Mouse (Mus musculus): ENCODE data around the gene Eral1. TPM values are rescaled to one million over a fixed set of nuclear protein-coding genes. Genes with fewer than 3 reads are reported as not detected.

Eral1 gene
- polyA plus RNA-seq, 2 experiments: 9.8 to 14.9 TPM

DNA sequence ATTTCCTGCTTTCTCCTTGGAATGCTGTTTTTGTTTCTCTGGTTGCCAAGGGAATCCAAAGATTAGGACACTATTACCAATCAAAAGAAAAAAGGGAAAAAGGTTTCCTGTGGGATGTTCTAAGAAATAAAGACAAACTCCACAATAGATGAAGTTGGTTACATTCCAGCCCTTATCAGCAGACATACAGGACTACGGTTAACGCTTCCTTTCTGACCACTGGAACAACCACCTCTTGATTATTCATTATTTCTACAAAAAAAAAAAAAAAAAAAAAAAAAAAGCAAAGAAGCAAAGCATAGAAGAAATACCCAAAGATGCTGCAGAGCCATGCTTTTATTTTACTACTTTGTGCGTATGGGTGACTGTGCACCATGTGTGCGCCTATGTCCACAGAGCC, 42.6 kb upstream of the Eral1 start:
- no peak overlapping the region for H3K4me2 ChIP-seq (ENCODE audit: low read depth)
- DNase-seq (ENCODE audit: low read depth in 3 of 3, low spot score in 3 of 3): no peak
- TF ChIP-seq CTCF (IDR thresholded peaks at IDR 0.05; ENCODE audit: low read depth) (no peak), EP300 (IDR thresholded peaks at IDR 0.05; ENCODE audit: low read depth) (peak; percentile 49; the same call in 1 of the 2 replicates)

GRCm38 (mm10) chr11:78121176-78121575, 41.0 kb upstream of the Eral1 start:
- no peak overlapping the region for H3K4me2 ChIP-seq (ENCODE audit: low read depth)
- no peak for DNase-seq (ENCODE audit: low read depth in 3 of 3, low spot score in 3 of 3)
- 68% methylated on average over 5 of the region's 5 CpGs for WGBS (ENCODE audit: insufficient replicate concordance)
- ATAC-seq (ENCODE audit: insufficient read depth): no peak
- H3K27ac ChIP-seq: no peak overlapping the region
- no peak for TF ChIP-seq CTCF (IDR thresholded peaks at IDR 0.05; ENCODE audit: low read depth)
- no peak for TF ChIP-seq EP300 (IDR thresholded peaks at IDR 0.05; ENCODE audit: low read depth)
- H3K27me3 ChIP-seq (ENCODE audit: control insufficient read depth, insufficient read depth, low read length): no peaks in the 10 kb centered on the region
- H3K36me3 ChIP-seq (replicated peaks; ENCODE audit: control insufficient read depth, insufficient read depth, low read depth): no peaks in the 10 kb centered on the region
- H3K4me3 ChIP-seq (ENCODE audit: insufficient read depth in 1 of 2, low read depth in 2 of 2, low read length in 2 of 2): no peak overlapping the region
- H3K9me3 ChIP-seq (ENCODE audit: control insufficient read depth, low read length): no peaks in the 10 kb centered on the region
- no peak overlapping the region for H3K9ac ChIP-seq (replicated peaks)
- H3K4me1 ChIP-seq (replicated peaks; ENCODE audit: control insufficient read depth in 2 of 2, insufficient read depth in 2 of 2, low read length in 1 of 2): peaks cover 50 to 51% of the 10 kb centered on the region in 2 experiments

More for the DNA sequence above, 42.6 kb upstream of the Eral1 start:
- Histone ChIP-seq H3K27ac (no peak overlapping the region), H3K36me3 (replicated peaks; ENCODE audit: control insufficient read depth, insufficient read depth, low read depth) (no peaks in the 10 kb centered on the region), H3K4me3 (ENCODE audit: insufficient read depth in 1 of 2, low read depth in 2 of 2, low read length in 2 of 2) (no peak overlapping the region), H3K9me3 (ENCODE audit: control insufficient read depth, low read length) (no peaks in the 10 kb centered on the region), H3K27me3 (ENCODE audit: control insufficient read depth, insufficient read depth, low read length) (no peaks in the 10 kb centered on the region), H3K4me1 (replicated peaks; ENCODE audit: control insufficient read depth in 2 of 2, insufficient read depth in 2 of 2, low read length in 1 of 2) (peaks cover 39 to 54% of the 10 kb centered on the region in 2 experiments), H3K9ac (replicated peaks) (no peak overlapping the region)
- 38% methylated on average over 4 of the region's 4 CpGs for WGBS (ENCODE audit: insufficient replicate concordance)
- ATAC-seq (ENCODE audit: insufficient read depth): no peak

- Histone ChIP-seq H3K9me3 (ENCODE audit: control insufficient read depth, low read length) (no peaks in the 10 kb centered on the region), H3K36me3 (replicated peaks; ENCODE audit: control insufficient read depth, insufficient read depth, low read depth) (no peaks in the 10 kb centered on the region), H3K4me2 (ENCODE audit: low read depth) (peak overlapping the region; percentile 34), H3K27me3 (ENCODE audit: control insufficient read depth, insufficient read depth, low read length) (no peaks in the 10 kb centered on the region), H3K4me3 (ENCODE audit: insufficient read depth in 1 of 2, low read depth in 2 of 2, low read length in 2 of 2) (no peak overlapping the region), H3K4me1 (replicated peaks; ENCODE audit: control insufficient read depth in 2 of 2, insufficient read depth in 2 of 2, low read length in 1 of 2) (peaks cover 43 to 45% of the 10 kb centered on the region in 2 experiments), H3K27ac (peak overlapping the region; percentile 17; the same call in 1 of the 2 replicates), H3K9ac (replicated peaks) (peak overlapping the region; percentile 40)
- DNase-seq (ENCODE audit: low read depth in 3 of 3, low spot score in 3 of 3) (no peak), ATAC-seq (ENCODE audit: insufficient read depth) (no peak)
- 13% methylated on average over 8 of the region's 8 CpGs for WGBS (ENCODE audit: insufficient replicate concordance)
- TF ChIP-seq CTCF (IDR thresholded peaks at IDR 0.05; ENCODE audit: low read depth) (no peak), EP300 (IDR thresholded peaks at IDR 0.05; ENCODE audit: low read depth) (no peak)
Observed at GRCm38 (mm10) chr11:78119898-78120297, 39.7 kb upstream of the Eral1 start.

DNA sequence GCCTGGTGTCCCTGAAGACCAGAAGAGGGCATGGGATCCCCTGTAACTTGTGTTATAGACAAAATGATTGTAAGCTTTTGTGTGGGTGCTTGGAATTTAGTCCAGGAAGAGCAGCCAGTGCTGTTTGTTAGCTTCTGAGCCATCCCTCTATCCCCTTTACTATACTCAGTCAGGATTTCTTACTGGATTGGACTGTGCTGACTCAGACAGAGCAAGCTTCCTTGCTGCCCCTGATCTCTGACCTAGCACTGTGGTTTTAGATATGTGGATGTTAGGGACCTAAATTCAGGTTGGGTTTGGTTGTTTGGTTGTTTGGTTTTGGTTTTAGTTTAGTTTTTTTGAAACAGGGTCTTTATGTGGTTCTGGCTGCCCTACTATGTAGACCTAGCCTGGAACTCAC, 38.3 kb upstream of the Eral1 start:
- Histone ChIP-seq H3K4me2 (ENCODE audit: low read depth) (no peak overlapping the region), H3K4me3 (ENCODE audit: insufficient read depth in 1 of 2, low read depth in 2 of 2, low read length in 2 of 2) (no peak overlapping the region), H3K4me1 (replicated peaks; ENCODE audit: control insufficient read depth in 2 of 2, insufficient read depth in 2 of 2, low read length in 1 of 2) (peaks cover 43 to 48% of the 10 kb centered on the region in 2 experiments), H3K9ac (replicated peaks) (no peak overlapping the region), H3K36me3 (replicated peaks; ENCODE audit: control insufficient read depth, insufficient read depth, low read depth) (no peaks in the 10 kb centered on the region), H3K27me3 (ENCODE audit: control insufficient read depth, insufficient read depth, low read length) (no peaks in the 10 kb centered on the region), H3K9me3 (ENCODE audit: control insufficient read depth, low read length) (no peaks in the 10 kb centered on the region), H3K27ac (no peak overlapping the region)
- DNase-seq (ENCODE audit: low read depth in 3 of 3, low spot score in 3 of 3) (no peak), ATAC-seq (ENCODE audit: insufficient read depth) (no peak)
- no peak for TF ChIP-seq EP300 (IDR thresholded peaks at IDR 0.05; ENCODE audit: low read depth)
- TF ChIP-seq CTCF (IDR thresholded peaks at IDR 0.05; ENCODE audit: low read depth): no peak

- no peaks in the 10 kb centered on the region for H3K27me3 ChIP-seq (ENCODE audit: control insufficient read depth, insufficient read depth, low read length)
- ATAC-seq (ENCODE audit: insufficient read depth): no peak
- H3K9me3 ChIP-seq (ENCODE audit: control insufficient read depth, low read length): no peaks in the 10 kb centered on the region
- H3K4me3 ChIP-seq (ENCODE audit: insufficient read depth in 1 of 2, low read depth in 2 of 2, low read length in 2 of 2): peak overlapping the region; percentile 67 to 79
- no peaks in the 10 kb centered on the region for H3K36me3 ChIP-seq (replicated peaks; ENCODE audit: control insufficient read depth, insufficient read depth, low read depth)
- peaks cover 39 to 40% of the 10 kb centered on the region in 2 experiments for H3K4me1 ChIP-seq (replicated peaks; ENCODE audit: control insufficient read depth in 2 of 2, insufficient read depth in 2 of 2, low read length in 1 of 2)
- no peak for DNase-seq (ENCODE audit: low read depth in 3 of 3, low spot score in 3 of 3)
- 5% methylated on average over 5 of the region's 5 CpGs for WGBS (ENCODE audit: insufficient replicate concordance)
- peak overlapping the region; percentile 95 for H3K4me2 ChIP-seq (ENCODE audit: low read depth)
- TF ChIP-seq EP300 (IDR thresholded peaks at IDR 0.05; ENCODE audit: low read depth) (no peak), CTCF (IDR thresholded peaks at IDR 0.05; ENCODE audit: low read depth) (no peak)
- H3K9ac ChIP-seq (replicated peaks): peak overlapping the region; percentile 55
- peak overlapping the region; percentile 61 for H3K27ac ChIP-seq
Observed at GRCm38 (mm10) chr11:78116146-78116410, 35.9 kb upstream of the Eral1 start.
